Mouse (Mus musculus): Measurements from ENCODE around the gene Tbx10.
"Not testable (repeated sequence)": the region's sequence is repeated elsewhere in the genome, so short reads cannot be mapped to it uniquely, and the experiment has no call there.

Gene Tbx10

DNA sequence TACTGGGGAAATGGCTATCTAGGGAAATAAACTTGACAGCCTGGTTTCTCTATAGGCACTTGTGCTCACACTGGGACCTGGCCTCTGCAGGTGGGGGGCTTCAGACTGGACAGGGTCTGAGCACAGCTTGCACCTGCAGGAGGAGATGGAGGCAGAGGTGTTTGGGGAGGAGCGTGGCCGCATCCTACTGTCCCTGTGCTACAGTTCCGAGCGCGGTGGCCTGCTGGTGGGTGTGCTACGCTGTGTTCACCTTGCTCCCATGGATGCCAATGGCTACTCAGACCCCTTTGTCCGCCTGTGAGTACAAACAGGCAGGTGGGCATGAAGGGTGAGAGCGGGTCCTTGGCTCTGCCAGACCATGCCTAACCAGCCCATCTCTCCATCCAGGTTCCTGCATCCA is 13.4 kb downstream of the Tbx10 start:
- DNase-seq, result no peak

DNA sequence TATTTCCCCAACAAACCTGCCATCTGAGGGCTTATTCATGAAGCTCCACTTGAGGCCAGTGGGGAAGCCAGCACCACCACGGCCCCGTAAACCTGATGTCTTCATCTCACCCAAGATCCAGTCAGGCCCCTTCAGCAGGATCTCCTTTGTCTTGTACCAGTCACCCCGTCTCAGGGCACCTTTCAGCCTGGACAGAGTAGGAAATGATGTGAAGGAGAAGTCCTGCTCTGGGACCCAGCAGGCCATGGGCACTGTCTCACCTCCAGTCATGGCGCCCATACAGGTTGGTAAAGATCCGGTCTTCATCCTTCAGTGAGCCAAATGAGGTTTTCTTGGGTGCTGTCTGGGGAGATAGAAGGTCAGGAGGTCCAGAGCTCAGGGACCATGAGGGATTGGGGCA is 18.5 kb downstream of the Tbx10 start:
- no peak for DNase-seq

DNA sequence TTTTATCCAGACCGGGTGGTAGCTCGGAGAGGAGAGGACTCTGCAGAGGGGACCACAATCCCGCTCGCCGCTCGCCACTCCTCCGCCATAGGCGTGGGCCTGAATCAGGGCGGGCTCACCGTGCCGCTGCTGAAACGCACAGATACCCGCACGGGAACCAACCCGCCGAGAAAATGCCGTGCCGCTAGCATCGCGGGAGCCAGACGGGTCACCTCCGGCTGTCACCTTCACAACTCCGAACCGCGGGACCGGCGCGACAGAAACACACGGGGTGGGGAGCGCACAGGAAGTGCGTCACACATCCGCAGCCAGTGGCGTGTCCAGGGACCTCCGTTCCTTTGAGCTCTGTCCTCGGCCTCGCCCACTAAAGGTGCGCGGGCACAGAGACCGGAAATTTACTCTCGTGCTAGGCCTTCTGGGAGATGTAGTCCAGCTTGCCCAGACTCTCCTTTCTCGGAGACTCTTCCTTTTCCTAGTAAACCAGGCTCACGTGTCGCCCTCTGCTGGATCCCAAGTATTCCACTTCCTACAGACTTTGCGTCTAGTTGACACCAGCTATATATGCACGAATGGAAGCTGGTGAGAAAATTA is 20.0 kb downstream of the Tbx10 start, which contains the start of gene Ndufv1:
Ndufv1 (minus strand) TSS at position 375 of the 591 bp plus-strand sequence.
- peak; percentile 94 to 99 for DNase-seq

DNA sequence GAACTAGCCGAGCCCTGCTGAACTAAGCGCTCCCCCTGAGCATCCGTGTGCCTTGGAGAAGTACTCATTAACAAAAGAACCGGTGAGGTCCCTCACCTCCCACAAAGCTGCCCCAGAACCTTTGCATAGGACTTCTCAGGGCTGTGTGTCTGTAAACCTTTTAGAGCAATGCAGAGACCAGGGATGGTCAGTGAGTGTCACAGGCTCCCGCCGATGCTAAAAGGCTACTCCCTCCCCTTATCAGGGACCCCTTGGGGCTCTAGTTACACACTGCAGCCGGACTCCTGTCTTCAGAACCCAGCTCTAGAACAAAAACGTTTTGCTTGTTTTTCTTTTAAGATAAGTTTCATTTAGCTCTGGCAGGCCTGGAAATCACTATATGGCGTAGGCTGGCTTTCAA is 20.5 kb downstream of the Tbx10 start:
- DNase-seq, result no peak

DNA sequence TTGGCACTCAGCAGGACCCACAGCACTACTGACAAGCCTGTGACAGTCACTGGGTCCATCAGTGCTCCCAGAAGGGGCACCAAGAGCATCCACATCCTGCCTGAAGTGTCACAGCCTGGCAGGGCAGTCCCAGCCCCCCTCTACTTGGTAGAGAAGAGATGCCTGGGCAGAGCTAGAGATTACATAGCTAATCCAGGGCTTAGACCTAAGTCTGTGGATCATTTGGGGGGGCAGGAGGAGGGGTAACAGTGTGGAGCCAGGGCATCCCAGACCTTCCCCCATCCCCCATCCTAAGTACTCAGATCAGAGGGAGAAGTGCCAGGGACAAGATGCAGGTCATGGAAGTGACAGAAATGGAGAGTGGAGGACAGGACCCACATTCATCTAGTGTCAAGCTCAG is 22.2 kb downstream of the Tbx10 start:
- no peak for DNase-seq

DNA sequence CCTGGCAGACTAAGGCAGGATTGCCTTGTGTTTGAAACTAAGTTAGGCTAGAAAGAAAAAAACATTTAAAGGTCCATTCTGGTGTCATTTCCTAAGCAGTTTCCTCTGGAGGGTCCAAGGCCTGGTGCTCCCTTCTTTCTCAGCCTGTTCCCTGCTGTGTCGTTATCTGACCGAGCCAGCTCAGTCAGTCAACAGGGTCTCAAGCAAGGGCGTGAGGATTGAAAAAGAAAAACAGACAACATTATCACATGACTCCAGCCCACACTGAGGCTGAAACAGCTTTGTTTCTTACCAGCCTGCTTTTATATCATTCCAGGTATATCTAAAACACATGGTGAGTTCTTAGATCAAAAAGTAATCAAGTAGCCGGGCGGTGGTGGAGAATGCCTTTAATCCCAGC is 23.1 kb downstream of the Tbx10 start:
- no peak for DNase-seq

DNA sequence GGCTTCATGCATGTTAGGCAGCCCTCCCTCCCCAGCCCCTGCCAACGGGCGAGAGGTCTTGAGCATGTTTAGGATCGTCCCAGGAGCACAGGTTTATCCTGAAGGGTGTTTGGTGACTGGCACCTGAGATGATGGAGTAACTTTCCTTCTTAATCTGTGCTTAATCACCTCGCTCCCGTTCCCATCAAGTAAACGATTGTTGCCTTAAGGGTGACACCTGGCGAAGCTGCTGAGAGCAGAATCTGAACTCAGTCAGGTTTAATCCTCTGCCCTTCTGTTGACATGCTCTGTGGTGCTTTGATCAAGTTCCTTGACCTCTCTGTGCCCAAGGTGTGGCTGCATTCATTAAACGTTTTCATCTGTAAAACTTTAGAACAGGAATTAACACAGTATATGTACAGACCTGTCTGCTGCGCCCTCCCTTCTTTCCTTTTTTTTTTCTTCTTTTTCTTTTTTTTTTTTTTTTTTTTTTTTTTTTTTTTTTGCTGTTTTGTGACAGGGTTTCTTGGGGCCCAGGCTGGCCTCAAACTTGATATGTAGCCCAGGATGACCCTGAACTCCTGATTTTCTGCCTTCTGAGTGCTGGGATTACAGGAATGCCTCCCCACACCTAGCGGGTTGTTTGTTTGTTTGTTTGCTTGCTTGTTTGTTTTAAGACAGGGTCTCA is 25.5 kb downstream of the Tbx10 start:
- DNase-seq, result no peak

DNA sequence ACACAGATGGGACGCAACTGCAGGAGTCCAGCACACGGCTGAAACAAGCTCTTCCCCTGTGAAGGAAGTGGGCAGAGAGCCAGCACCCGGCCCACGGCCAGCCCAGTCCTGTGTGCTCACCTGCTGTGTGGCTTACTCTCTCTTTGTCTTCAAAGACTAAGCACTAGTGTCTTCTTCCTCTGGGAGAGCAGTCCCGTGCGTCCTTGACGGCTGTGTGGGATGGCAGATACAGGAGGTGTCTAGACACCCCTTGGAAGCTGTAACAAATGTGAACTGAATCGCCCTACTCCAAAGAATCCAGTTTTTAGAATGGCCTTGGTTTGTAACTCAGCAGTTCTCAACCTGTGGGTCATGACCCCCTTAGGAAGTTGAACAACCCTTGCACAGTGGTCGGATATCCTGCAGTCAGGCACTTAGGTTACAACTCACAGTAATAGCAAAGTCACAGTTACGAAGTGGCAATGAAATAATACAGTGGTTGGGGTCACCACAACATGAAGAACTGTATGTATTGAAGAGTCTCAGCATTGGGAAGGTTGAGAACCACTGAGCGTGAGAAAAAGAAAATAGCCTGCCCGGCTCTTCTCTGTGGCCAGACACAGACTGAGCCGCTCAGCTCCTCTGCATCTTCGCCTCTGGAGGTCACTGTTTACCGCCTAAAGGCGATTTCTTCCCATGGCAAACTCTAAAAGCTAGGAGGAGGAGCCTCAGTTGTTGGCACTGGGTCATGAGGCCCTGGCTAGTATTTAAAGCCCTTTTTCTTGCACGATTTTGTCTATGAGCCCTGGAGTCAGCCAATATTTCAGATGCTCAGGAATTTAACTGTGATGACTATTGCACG is 26.4 kb downstream of the Tbx10 start:
- peak; percentile 85 to 90 for DNase-seq

DNA sequence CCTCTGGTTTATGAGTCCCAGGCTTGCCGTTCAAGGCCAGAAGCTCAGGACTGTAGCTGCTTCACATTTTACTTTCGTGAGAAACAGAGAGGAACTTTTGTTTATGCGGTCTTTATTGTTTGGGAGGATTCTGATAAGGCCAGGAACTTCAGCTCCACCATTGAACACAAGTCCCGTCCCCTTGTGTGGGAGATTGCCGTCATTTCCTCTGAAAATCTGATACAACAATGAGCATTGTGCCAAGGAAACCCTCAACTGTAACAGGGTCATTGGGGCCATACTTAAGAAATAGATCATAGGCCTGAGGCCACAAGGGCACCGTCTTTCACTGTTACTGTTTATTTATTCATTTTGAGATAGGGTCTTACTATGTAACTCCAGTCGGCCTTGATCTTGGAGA is 30.6 kb downstream of the Tbx10 start:
- DNase-seq, result no peak

DNA sequence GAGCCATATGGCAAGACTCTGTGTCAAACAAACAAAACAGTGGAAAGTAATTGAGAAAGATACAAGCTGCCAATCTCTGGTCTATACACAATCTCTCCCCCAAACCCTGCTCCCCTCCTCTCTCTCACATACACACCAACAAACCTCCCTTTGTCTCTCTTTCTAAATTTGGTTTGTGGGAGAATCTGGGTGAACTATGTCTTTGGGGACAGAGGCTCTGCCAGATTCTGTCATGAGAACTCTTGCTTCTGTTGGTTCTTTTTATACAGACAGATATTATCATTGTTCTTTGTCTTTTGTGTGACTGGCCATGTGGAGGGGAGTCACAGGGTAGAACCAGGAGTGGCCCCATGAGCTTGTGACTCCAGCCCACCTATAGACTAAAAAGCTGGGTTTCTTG is 35.0 kb downstream of the Tbx10 start:
- no peak for DNase-seq

DNA sequence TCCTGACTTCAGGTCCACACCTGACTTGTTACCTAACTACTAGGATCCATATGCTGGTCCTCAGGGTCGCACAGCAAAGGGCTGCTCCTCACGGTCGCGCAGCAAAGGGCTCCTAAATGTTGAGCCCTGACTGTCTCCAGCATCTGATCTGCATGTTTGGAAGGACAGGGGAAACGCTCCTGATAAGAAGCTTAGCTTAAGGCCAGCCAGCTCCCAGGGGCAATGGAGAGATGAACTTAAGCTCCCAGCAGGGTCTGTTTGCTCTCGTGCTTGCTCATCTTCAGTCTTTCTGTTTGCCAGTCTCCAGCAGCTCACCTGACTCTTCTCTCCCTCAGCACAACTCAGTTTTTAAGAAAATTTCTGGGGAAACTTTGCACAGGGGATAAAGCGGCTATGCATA is 40.1 kb downstream of the Tbx10 start:
- DNase-seq, result no peak

DNA sequence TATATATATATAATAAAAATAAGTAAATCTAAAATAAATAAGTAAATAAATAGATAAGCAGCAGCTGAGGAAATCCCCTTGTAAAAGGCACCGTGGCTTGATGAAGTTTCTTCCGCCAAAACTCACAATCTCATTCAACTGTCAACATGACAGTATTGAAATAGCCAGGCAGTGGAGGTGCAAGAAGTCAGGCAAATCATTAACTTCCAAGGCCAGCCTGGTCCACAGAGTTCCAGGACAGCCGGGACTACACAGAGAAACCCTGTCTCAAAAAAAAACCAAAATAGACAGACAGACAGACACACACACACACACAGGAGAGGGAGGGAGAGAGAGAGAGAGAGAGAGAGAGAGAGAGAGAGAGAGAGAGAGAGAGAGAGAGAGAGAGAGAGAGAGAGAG is 40.7 kb downstream of the Tbx10 start:
- DNase-seq, result no peak

DNA sequence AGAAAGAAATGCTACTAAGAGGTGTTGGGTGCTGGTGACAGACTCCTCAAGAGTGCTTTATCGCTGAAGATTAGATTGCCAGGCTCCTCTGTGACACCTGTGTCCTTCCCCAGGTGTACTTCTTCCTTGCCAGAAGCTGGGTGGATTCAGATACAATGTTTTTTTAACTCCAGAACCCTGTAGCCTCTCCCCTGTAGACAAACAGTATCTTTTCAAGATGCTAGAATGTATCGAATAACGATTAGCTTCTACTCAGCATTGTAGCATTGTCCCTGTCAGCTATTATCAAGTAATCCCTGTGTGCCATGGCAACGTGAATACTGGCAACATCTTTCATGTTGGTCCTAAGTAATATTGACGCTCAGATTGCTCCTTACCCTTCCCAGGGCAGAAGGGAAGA is 41.2 kb downstream of the Tbx10 start:
- DNase-seq, result no peak

DNA sequence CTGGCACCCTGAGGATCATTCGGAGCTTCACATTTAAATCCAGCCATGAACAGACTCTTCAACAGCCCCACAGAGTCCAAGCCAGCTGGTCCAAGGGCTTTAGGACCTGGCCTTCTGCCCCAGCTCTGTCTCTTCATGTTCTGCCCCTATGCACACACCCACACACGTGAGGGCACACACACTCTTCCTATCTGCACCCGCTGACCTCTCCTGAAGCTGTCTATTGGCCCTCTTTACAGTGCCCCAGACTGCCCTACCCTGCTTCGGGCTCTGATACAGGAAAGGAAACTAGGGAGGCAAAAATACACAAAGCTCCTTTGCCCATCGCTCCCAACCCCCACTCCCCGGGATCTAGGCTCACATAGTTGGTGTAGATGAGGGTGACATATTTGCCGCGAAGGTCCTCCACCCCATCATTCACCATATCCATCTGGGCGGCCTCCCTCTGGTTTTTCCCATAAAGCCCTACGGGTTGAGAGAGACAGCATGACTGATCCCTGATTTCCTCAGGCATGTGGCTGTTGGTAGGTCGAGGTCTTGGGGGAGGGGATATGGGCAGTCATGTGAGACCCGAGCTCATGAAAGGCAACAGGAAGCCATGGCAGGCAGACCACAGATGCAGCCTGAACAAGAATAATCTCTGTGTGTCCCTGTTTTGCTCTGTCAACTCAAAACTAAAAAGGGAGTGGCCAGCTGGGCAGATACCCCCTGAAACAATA is 43.9 kb downstream of the Tbx10 start:
- DNase-seq, result no peak

DNA sequence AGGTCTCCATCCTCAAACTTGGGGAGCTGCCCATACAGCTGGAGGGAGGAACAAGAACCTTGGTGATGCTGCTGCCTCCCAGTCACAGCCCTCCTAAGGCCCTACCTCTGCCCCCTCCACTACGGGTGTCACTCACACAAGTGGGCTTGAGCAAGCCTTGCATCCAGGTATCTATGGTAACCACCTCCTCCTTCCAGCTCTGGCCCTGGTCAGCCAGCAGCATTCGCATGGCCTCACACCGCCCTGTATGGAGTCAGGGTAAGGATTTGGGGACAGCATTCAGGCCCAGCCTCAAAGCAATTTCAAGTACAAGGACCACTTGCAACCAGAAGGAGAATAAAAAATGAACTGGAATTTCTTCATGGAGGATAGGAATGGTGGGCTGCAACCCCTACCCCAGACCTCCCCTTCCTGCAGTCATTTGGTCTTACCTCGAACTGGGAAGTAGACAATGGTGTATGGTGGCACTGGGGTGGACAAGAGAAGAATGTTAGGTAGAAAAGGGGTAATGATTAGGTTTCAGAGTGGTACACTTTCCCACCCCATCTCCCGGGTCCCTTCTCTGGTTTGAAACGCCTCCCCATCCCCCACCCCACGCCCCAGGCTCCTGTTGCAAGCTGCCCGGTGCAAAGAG is 44.7 kb downstream of the Tbx10 start:
- DNase-seq, result not testable (repeated sequence)

DNA sequence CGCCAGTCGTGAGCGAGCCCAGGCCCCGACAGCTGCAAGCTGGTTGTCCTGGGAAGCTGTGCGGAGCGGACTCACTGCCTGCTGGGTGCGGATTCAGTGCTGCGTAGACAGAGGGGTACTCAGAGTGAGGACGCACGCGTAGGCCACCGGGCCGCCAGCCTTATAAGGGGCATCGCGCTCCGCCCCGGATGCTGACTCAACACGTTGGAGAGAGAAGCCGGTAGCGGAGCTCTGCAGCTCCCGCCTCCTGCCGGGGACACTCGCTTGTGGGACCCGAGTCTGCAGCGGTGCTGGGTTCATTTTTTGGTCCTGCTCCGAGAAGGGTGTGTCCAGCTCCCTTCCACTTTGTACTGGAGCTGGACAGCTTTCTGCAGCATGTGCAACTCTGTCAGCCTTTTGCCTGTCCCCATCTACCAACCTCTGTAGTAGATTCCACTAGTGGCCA is 45.3 kb downstream of the Tbx10 start, which contains the start of gene Gstp1:
Gstp1 (minus strand) TSS at position 198 of the 445 bp plus-strand sequence.
- DNase-seq, result peak; percentile 82 to 86

DNA sequence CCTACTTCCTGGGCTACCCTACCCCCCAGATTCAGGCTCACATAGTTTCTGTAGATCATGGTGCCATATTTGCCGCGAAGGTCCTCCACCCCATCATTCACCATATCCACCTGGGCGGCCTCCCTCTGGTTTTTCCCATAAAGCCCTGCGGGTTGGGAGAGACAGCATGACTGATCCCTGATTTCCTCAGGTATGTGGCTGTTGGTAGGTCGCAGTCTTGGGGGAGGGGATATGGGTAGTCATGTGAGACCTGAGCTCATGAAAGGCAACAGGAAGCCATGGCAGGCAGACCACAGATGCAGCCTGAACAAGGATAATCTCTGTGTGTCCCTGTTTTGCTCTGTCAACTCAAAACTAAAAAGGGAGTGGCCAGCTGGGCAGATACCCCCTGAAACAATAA is 48.4 kb downstream of the Tbx10 start:
- DNase-seq, result not testable (repeated sequence)

DNA sequence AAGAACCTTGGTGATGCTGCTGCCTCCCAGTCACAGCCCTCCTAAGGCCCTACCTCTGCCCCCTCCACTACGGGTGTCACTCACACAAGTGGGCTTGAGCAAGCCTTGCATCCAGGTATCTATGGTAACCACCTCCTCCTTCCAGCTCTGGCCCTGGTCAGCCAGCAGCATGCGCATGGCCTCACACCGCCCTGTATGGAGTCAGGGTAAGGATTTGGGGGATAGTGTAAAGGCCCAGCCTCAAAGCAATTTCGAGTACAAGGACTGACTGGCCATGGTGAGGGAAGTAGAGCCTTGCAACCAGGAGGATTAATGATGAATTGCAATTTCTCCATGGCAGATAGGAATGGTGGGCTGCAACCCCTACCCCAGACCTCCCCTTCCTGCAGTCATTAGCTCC is 48.9 kb downstream of the Tbx10 start:
- DNase-seq, result not testable (repeated sequence)

DNA sequence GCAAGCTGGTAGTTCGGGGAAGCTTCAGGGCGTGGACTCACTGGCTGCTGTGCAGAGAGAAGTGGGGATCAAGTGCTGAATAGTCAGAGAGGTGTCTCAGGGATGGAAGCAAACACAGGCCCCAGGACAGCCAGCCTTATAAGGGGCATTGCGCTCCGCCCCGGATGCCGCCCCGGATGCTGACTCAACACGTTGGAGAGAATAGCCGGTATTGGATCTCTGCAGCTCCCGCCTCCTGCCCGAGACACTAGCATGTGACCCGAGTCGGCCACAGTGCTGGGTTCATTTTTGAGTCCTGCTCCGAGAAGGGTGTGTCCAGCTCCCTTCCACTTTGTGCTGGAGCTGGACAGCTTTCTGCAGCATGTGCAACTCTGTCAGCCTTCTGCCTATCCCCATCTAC is 49.6 kb downstream of the Tbx10 start:
- DNase-seq, result no peak

DNA sequence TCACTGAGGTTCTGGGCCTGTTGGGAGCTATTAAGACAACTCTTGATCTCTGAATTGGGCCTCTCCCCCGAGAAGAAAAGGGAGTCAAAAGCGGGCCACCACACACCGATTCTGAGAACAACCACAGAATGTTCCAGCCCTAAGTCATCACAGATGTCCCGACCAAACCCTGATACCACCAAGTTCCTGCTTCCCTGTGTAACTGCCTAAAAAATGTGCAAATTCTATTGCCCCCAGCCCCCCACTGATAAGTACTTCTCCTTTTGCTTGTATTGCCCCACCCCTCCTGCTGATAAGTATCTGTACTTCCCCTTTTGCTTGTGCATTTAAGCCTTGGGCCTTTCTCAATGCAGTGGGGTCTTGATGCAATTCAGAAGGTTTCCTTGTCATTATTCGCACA is 51.6 kb downstream of the Tbx10 start:
- DNase-seq, result not testable (repeated sequence)

DNA sequence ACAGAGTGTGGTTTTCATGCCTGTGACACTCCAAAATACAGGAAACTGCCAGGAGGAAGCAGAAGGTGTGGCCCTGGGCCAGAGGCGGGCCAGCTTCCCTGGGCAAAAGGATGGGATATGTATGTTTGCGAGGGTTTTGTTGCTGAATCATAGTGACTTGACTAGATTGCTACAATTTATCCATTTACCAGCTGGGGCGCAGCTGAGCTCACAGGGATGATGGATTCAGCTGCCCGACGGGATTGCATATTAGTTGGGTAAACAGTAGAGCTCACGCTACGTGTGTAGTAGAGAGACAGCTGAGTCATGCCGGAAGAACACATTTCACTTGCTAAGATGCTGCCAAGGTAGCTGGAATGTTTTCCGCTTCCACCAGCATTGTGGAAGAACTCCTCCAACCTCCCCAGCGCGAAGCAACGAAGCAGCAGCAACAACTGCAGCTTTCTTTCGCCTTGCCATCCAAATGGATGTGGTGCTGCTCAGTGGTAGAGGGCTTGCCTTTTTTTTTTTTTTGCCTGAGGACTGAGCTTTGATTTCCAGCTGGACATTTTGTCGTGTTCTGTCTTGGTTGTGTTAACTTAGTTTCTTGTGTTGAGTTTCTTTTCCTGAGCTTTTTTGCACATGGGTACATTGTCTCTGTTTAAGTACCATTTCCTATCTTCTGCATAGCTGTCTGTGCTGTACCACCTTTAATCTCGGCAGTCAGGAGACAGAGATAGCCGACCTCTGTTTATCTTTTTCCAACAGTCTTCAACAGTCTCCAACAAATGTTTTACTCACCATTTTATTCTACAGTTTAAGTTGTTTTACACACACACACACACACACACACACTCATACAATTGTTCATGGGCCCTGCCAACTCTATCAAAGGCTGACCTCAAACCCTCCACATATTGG is 53.7 kb downstream of the Tbx10 start, which contains the start of gene Gstp2:
Gstp2 (minus strand) TSS at position 58 of the 900 bp plus-strand sequence.
- DNase-seq, result peak; percentile 83 to 86
